Mouse (Mus musculus) layer of hippocampus, adult 8-10 months (tissue): Measurements from ENCODE around the gene Mrpl44. TPM values are rescaled to one million over a fixed set of nuclear protein-coding genes. Genes with fewer than 3 reads are reported as not detected.

Experiments
- total RNA-seq, 4 experiments: library from RNA; stranded (reverse); gene quantifications; 2 replicates each; pipeline ENCODE4 v1.2.4; 2022

Gene Mrpl44
- total RNA-seq, 4 experiments from 2014 or later, result 25.8 to 31.3 (median 28.2) TPM

Other genes with a start within 250 kb of the Mrpl44 start
- 1 to 10 TPM; 1.7 to 2.9 (median 1.8) TPM for gene Ap1s3, start 104.0 kb upstream of the Mrpl44 start, total RNA-seq
- gene Wdfy1, start 125 bp downstream of the Mrpl44 start, total RNA-seq, result 10 to 100 TPM; 36.8 to 47.7 (median 44.6) TPM
- gene Serpine2, start 85.2 kb downstream of the Mrpl44 start, total RNA-seq, result 100 to 1,000 TPM; 130 to 196 (median 160) TPM